Mouse (Mus musculus) lung, adult 2 months (tissue): ENCODE measurements around the gene Eml6.

Experiments
- CTCF ChIP-seq: fragments of 200-500 bp; IDR thresholded peaks from 2 replicates; pipeline ENCODE4 v1.5.1; 2011; ENCODE audit warnings: mild to moderate bottlenecking, low read length, control low read depth; ENCODE audit not compliant: insufficient read depth
- POLR2A ChIP-seq: fragments of 200-500 bp; IDR thresholded peaks from 2 replicates; pipeline ENCODE4 v1.6.1; 2011; ENCODE audit warnings: low read depth, mild to moderate bottlenecking, control low read depth, low read length, borderline replicate concordance; ENCODE audit errors: extremely low read depth

GRCm38 (mm10) chr11:29766313-29766982, 259.4 kb downstream of the Eml6 start:
- no peak for TF ChIP-seq POLR2A
- TF ChIP-seq CTCF, result no peak
